Mouse (Mus musculus) lung, adult 2 months (tissue): ENCODE data around the gene Sfrp5. TPM values are rescaled to one million over a fixed set of nuclear protein-coding genes. Genes with fewer than 3 reads are reported as not detected.

Experiments used
- DNase-seq: peaks from one replicate; pipeline ENCODE4 v3.0.0; 2022
- H3K4me1 ChIP-seq: fragments of 200-500 bp; 2 replicates; pipeline ENCODE4 v1.6.1; 2011; ENCODE audit warnings: low read length; ENCODE audit not compliant: control insufficient read depth, insufficient read depth
- H3K4me3 ChIP-seq: fragments of 200-500 bp; replicated peaks from 2 replicates; pipeline ENCODE3; 2011; ENCODE audit warnings: low read depth, mild to moderate bottlenecking, control low read depth, low read length; ENCODE audit errors: extremely low read depth
- CTCF ChIP-seq: fragments of 200-500 bp; IDR thresholded peaks from 2 replicates; pipeline ENCODE4 v1.5.1; 2011; ENCODE audit warnings: mild to moderate bottlenecking, low read length, control low read depth; ENCODE audit not compliant: insufficient read depth
- POLR2A ChIP-seq: fragments of 200-500 bp; IDR thresholded peaks from 2 replicates; pipeline ENCODE4 v1.6.1; 2011; ENCODE audit warnings: low read depth, mild to moderate bottlenecking, control low read depth, low read length, borderline replicate concordance; ENCODE audit errors: extremely low read depth
- WGBS: fragments of 180-500 bp; shearing (Covaris S2); methylation state at CpG from one replicate; pipeline ENCODE4 v1.1.7; 2018; 5-methylcytosine and 5-hydroxymethylcytosine counted together
- polyA plus RNA-seq: library from polyadenylated mRNA; depleted of rRNA; stranded (reverse); fragments of >200 nt; gene quantifications from 2 replicates; pipeline ENCODE4 v1.2.3, GENCODE M21; 2012; rRNA removed

Sfrp5 gene
- polyA plus RNA-seq, 1 experiment = 9.4 TPM

DNA sequence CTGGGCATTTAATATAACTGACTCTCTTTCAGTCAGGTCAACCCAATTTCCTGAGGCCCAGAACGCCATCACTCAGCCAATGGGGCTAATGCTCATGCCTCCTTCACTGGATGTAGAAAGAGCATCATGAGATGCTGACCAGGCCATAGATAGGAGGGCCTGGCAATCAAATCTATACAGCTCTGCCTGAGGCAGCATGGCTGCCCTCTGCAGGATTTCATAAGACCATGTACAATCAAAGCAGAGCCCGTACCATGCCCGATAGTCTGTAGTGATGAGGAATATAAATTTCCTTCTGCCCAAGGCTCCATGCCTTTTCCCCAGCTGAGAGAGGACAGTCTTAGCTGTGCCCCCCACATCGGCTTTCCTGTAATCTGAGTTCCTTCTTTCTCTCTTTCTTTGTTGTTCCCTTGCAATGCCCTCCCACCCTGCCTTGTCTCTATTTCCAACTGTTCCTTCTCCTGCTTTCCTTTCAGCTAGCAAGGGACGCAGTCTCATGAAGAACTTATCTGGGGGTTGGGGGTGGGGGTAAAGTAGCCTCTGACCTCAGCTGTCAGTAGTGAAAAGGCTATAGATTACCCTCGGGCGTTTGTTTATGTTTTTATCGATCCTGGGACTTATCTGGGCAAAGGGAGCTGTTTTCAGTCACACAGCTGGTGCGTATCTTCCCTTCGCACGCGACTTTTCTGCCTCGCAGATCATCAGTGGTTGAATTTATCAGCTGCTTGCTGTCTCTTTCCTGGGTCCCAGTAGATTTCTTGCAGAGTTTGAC lies 43.6 kb downstream of the Sfrp5 start:
- no peak for DNase-seq
- Histone ChIP-seq H3K4me3 (no peak overlapping the region), H3K4me1 (no peaks in the 10 kb centered on the region)
- 40% methylated on average over 13 of the region's 13 CpGs for WGBS
- TF ChIP-seq POLR2A = no peak

DNA sequence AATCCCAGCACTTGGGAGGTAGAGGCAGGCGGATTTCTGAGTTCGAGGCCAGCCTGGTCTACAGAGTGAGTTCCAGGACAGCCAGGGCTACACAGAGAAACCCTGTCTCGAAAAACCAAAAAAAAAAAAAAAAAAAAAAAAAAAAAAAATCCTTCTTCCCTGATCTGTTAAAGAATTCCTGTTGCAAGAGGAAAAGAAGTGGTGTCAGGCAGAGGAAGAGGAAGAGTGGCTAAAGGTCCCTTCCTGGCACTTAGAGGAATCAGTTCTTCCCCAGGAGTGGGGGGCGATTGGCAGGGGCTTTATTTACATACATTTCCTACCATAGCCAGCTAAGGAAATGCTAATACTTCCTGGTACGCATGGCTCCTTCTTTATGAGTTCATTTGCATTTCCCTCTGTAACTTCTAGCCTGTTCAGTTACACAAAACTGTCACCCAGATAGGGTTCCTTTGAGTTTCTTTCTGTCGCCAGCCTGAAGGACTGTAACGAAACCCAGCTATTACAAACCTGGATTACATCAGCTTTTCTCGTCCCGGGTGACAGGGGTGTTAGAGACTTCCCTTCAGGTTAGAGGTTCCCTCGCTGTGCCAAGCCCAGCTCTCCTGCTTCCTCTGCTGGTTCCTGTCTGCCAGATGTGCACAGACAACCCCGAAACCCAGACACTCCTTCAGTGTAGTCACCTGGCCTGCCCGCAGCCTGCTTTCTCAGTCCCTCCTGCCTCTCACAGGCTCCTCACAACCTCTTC lies 44.4 kb downstream of the Sfrp5 start:
- H3K4me3 ChIP-seq = no peak overlapping the region
- DNase-seq = no peak
- TF ChIP-seq CTCF (no peak), POLR2A (no peak)
- WGBS = 36% methylated on average over 12 of the region's 12 CpGs
- H3K4me1 ChIP-seq = peaks cover under 1% of the 10 kb centered on the region; the same call in 1 of the 2 replicates

DNA sequence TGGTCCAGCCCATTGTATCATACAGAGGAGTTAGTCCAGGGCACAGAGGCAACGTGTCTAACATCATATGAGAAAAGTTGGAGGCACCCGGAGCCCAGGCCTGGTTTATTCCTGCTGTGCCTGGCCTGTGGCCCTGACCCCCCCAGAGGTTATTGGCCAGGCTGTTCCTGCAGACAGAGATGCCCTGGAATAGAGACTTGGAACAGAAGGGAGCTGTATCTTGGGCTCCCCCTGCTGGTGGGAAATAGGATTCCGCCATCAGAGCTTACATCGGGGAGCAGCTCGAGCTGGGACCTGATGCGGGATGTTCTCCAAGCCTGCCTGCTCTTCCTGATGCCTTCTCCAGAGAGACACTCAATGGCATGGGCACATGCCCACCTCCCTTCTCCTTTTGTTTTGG lies 50.1 kb downstream of the Sfrp5 start:
- 5% methylated on average over 6 of the region's 6 CpGs for WGBS
- Histone ChIP-seq H3K4me3 (peak overlapping the region; percentile 2), H3K4me1 (peaks cover 25% of the 10 kb centered on the region)
- TF ChIP-seq POLR2A (peak; percentile 23; the same call in 1 of the 2 replicates), CTCF (peak; percentile 79)
- DNase-seq = peak; percentile 88

DNA sequence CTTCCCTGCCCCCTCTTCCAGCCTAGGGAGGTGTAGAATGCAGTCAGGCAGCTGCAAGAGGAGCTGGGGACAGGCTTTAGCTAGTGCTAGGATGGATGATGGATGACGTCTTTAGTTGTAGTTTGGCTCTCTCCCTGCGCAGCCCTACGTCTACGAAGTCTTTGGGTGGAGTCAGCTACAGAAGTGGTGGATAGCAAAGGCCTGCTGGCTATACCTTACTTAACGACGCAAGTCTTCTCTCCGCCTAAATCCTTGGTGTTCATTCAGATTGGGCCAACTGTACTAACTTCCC lies 53.5 kb downstream of the Sfrp5 start:
- 10% methylated on average over 7 of the region's 7 CpGs for WGBS
- H3K4me3 ChIP-seq = peak overlapping the region; percentile 78
- TF ChIP-seq CTCF (no peak), POLR2A (no peak)
- DNase-seq = peak; percentile 76
- H3K4me1 ChIP-seq = peaks cover 35% of the 10 kb centered on the region

Other genes with a start within 250 kb of the Sfrp5 start
- 53.7 and 57.0 TPM in 2 replicates for gene Mms19, start 221.1 kb downstream of the Sfrp5 start, polyA plus RNA-seq
- 26.0 and 31.7 TPM in 2 replicates for gene Ubtd1, start 220.5 kb downstream of the Sfrp5 start, polyA plus RNA-seq
- gene Ankrd2, start 166.3 kb downstream of the Sfrp5 start, polyA plus RNA-seq = 0.14 and 0.20 TPM in 2 replicates
- 7.6 and 8.7 TPM in 2 replicates for gene Hoga1, start 156.6 kb downstream of the Sfrp5 start, polyA plus RNA-seq
- 1.1 and 1.4 TPM in 2 replicates for gene 4933411K16Rik, start 150.0 kb downstream of the Sfrp5 start, polyA plus RNA-seq
- 7.1 and 9.0 TPM in 2 replicates for gene Morn4, start 115.9 kb downstream of the Sfrp5 start, polyA plus RNA-seq
- gene Pi4k2a, start 111.8 kb downstream of the Sfrp5 start, polyA plus RNA-seq = 29.1 and 34.8 TPM in 2 replicates
- gene Avpi1, start 73.2 kb downstream of the Sfrp5 start, polyA plus RNA-seq = 46.8 and 69.6 TPM in 2 replicates
- 215 and 250 TPM in 2 replicates for gene Marveld1, start 54.9 kb downstream of the Sfrp5 start, polyA plus RNA-seq
- gene Zfyve27, start 38.3 kb downstream of the Sfrp5 start, polyA plus RNA-seq = 39.3 and 53.9 TPM in 2 replicates
- 0.08 and 0.30 TPM in 2 replicates for gene Golga7b, start 45.3 kb upstream of the Sfrp5 start, polyA plus RNA-seq
- 0.06 and 0.12 TPM in 2 replicates for gene Crtac1, start 229.5 kb upstream of the Sfrp5 start, polyA plus RNA-seq